30 mouse cellular contexts compared by ENCODE assay signal in the genomic region with DNA sequence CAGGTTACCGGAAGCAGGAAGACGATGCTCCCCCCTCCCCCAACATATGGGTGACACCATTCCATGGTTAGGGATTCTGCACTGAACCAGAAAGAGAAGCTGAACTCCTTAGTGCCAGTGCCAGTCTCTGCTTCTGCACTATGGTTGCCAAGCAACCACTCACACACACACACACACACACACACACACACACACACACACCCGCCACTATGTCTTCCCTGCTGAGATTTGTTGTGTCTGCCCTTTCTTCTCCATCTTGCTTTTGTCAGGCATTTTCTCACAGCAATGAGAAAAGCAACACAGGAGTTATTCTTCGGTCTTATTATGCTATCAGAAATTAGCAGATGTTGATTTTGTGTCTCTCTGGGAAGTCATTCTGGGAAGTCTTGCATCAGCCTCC. TPM values are rescaled to one million over a fixed set of nuclear protein-coding genes. Genes with fewer than 3 reads are reported as not detected.
DNase-seq lines count a peak whose midpoint lies in the region; ATAC-seq lines count a peak whose summit lies in the region.
"Had no signal": no experiment of that assay in that cellular context is flagged by ENCODE, and none has a peak within 500 bp of the region (broad histone marks: within the 10 kb centered on the region; RNA-seq: fewer than 3 reads in every experiment).

No protein-coding gene starts in this region.

- H3K4me1 ChIP-seq in forebrain, embryonic 10.5 days, result peaks cover 10% of the 10 kb centered on the region
- peaks cover 3% of the 10 kb centered on the region for H3K4me1 ChIP-seq in forebrain, embryonic 16.5 days (replicated peaks; ENCODE audit: control insufficient read depth, insufficient read depth, low read length)
- H3K4me1 ChIP-seq: hindbrain, embryonic 15.5 days; kidney, embryonic 15.5 days; limb, embryonic 13.5 days; liver, embryonic 13.5 days had no signal

- H3K27ac ChIP-seq in forebrain, embryonic 10.5 days, result no peak overlapping the region
- no peak overlapping the region for H3K27ac ChIP-seq in forebrain, embryonic 16.5 days (ENCODE audit: low read length)
- H3K27ac ChIP-seq: hindbrain, embryonic 15.5 days; kidney, embryonic 15.5 days; left cerebral cortex, adult 2 months; limb, embryonic 13.5 days; liver, embryonic 13.5 days had no signal

- H3K27me3 ChIP-seq in forebrain, embryonic 10.5 days (ENCODE audit: poor library complexity, severe bottlenecking), result no peaks in the 10 kb centered on the region
- H3K27me3 ChIP-seq in forebrain, embryonic 16.5 days (replicated peaks; ENCODE audit: control insufficient read depth, insufficient read depth, low read length), result no peaks in the 10 kb centered on the region
- H3K27me3 ChIP-seq: hindbrain, embryonic 15.5 days; limb, embryonic 13.5 days; liver, embryonic 13.5 days had no signal

- H3K4me2 ChIP-seq in forebrain, embryonic 16.5 days (ENCODE audit: low read length), result no peak overlapping the region
- H3K4me2 ChIP-seq: heart, embryonic 11.5 days; hindbrain, embryonic 15.5 days; kidney, embryonic 15.5 days; limb, embryonic 13.5 days; liver, embryonic 13.5 days; lung, embryonic 14.5 days had no signal

- no peak overlapping the region for H3K9ac ChIP-seq in forebrain, embryonic 16.5 days (replicated peaks; ENCODE audit: low read depth, low read length)
- H3K9ac ChIP-seq: hindbrain, embryonic 15.5 days; kidney, embryonic 15.5 days; limb, embryonic 13.5 days; liver, embryonic 13.5 days; lung, embryonic 14.5 days had no signal

- peak; percentile 22 for DNase-seq in forebrain, embryonic 10.5 days (ENCODE audit: extremely low spot score, low spot score)
- peak; percentile 2 to 35 for DNase-seq in left cerebral cortex, postnatal 10 days (ENCODE audit: extremely low spot score in 1 of 2, low spot score in 2 of 2)
- no peak for DNase-seq in left cerebral cortex, postnatal 36 days (ENCODE audit: low spot score in 2 of 2)
- DNase-seq in right cerebral cortex, postnatal 14 days, result peak; percentile 16
- no peak for DNase-seq in right cerebral cortex, adult 18-20 months
- DNase-seq: adrenal gland, postnatal 25 days; cerebellum, adult 2 months; heart, postnatal 10 days; kidney, postnatal 4 days; layer of hippocampus, adult 9-11 months; liver, embryonic 13.5 days; lung, embryonic 14.5 days; lung, postnatal 36 days; thymus, postnatal 4 days had no signal

- ATAC-seq in forebrain, embryonic 16.5 days, result no peak
- ATAC-seq in erythroblast, adult 5-6 weeks (replicated peaks; ENCODE audit: low FRiP score, poor library complexity, severe bottlenecking), result no peak
- ATAC-seq: intestine, postnatal 0 days had no signal

- H3K9me3 ChIP-seq in forebrain, embryonic 10.5 days, result no peaks in the 10 kb centered on the region
- H3K9me3 ChIP-seq in forebrain, embryonic 16.5 days (ENCODE audit: control insufficient read depth, low read length), result no peaks in the 10 kb centered on the region
- H3K9me3 ChIP-seq: hindbrain, embryonic 15.5 days; kidney, embryonic 15.5 days; limb, embryonic 13.5 days; liver, embryonic 13.5 days had no signal

- no peaks in the 10 kb centered on the region for H3K36me3 ChIP-seq in forebrain, embryonic 10.5 days (replicated peaks)
- no peaks in the 10 kb centered on the region for H3K36me3 ChIP-seq in forebrain, embryonic 16.5 days (ENCODE audit: control insufficient read depth, insufficient read depth)
- H3K36me3 ChIP-seq: hindbrain, embryonic 15.5 days; kidney, embryonic 15.5 days; limb, embryonic 13.5 days; liver, embryonic 13.5 days had no signal

- H3K4me3 ChIP-seq in forebrain, embryonic 10.5 days, result no peak overlapping the region
- no peak overlapping the region for H3K4me3 ChIP-seq in forebrain, embryonic 16.5 days (replicated peaks; ENCODE audit: low read length)
- H3K4me3 ChIP-seq: hindbrain, embryonic 15.5 days; kidney, embryonic 15.5 days; left cerebral cortex, adult 2 months; limb, embryonic 13.5 days; liver, embryonic 13.5 days; myocyte had no signal

- WGBS in forebrain, embryonic 10.5 days, result 67% methylated on average over 4 of the region's 4 CpGs
- WGBS in forebrain, embryonic 16.5 days, result 32% methylated on average over 4 of the region's 4 CpGs

- intact Hi-C loops in left cerebral cortex, postnatal 10 days (cut with DNase I), result loop anchor here (5.0 kb wide), 1 partner anchor 77 kb away; no protein-coding TSS in a partner anchor
- intact Hi-C loops in left cerebral cortex, postnatal 36 days (cut with DNase I), result no loop called here

RNA-seq across cellular contexts. Expression of gene Rpl9-ps1, which starts 11.0 kb away (rescaled TPM):
- not detected in 2 replicates for polyA plus RNA-seq in forebrain, embryonic 10.5 days (2016; fragmentation: Nextera tagmentation; extraction: Ambion mirVana)
- polyA plus RNA-seq in forebrain, embryonic 16.5 days (2015; fragmentation: Nextera tagmentation; extraction: Ambion mirVana), result not detected in 2 replicates
- total RNA-seq in left cerebral cortex, postnatal 10 days (2021), result not detected
- total RNA-seq in left cerebral cortex, postnatal 36 days (2021), result not detected
- total RNA-seq in erythroblast, adult 5-6 weeks (2015; ENCODE audit: low replicate concordance), result not detected in 2 replicates
- total RNA-seq in erythroblast, adult 5-6 weeks (2017; ENCODE audit: low replicate concordance), result not detected in 2 replicates
- total RNA-seq: adrenal gland, postnatal 25 days; gastrocnemius, adult 18-20 months; granulocyte monocyte progenitor cell, adult 5-6 weeks; heart, postnatal 10 days; left cerebral cortex, adult 2 months; megakaryocyte-erythroid progenitor cell, adult 5-6 weeks had no signal
- polyA plus RNA-seq: cerebellum, adult 2 months; cortical plate, adult 2 months; embryonic facial prominence, embryonic 14.5 days; heart, embryonic 11.5 days; hindbrain, embryonic 15.5 days; intestine, postnatal 0 days; kidney, embryonic 15.5 days; limb, embryonic 13.5 days; liver, embryonic 13.5 days; lung, embryonic 14.5 days; myocyte; spleen, adult 2 months; stomach, embryonic 14.5 days had no signal

RNA-seq across cellular contexts. Expression of gene Ccl3, which starts 14.7 kb away (rescaled TPM):
- polyA plus RNA-seq in forebrain, embryonic 10.5 days (2016; fragmentation: Nextera tagmentation; extraction: Ambion mirVana), result 0.36 and 0.83 TPM in 2 replicates
- polyA plus RNA-seq in forebrain, embryonic 16.5 days (2015; fragmentation: Nextera tagmentation; extraction: Ambion mirVana), result 0.67 and 1.8 TPM in 2 replicates
- under 1 TPM in 1 of 2 experiments, not detected in 1; 0.81 TPM for total RNA-seq in left cerebral cortex, postnatal 10 days (2021)
- total RNA-seq in left cerebral cortex, postnatal 36 days (2021), result not detected
- total RNA-seq in erythroblast, adult 5-6 weeks (2015; ENCODE audit: low replicate concordance), result 48.7 and 55.7 TPM in 2 replicates
- 13.4 and 27.3 TPM in 2 replicates for total RNA-seq in erythroblast, adult 5-6 weeks (2017; ENCODE audit: low replicate concordance)
- total RNA-seq: gastrocnemius, adult 18-20 months; left cerebral cortex, adult 2 months had no signal
- polyA plus RNA-seq: myocyte; stomach, embryonic 14.5 days had no signal

RNA-seq across cellular contexts. Expression of gene Ccl4, which starts 28.0 kb away (rescaled TPM):
- 0.42 and 0.46 TPM in 2 replicates for polyA plus RNA-seq in forebrain, embryonic 10.5 days (2016; fragmentation: Nextera tagmentation; extraction: Ambion mirVana)
- polyA plus RNA-seq in forebrain, embryonic 16.5 days (2015; fragmentation: Nextera tagmentation; extraction: Ambion mirVana), result 0.93 TPM in 1 of 2 replicates, not detected in the other
- total RNA-seq in left cerebral cortex, postnatal 10 days (2021), result not detected
- total RNA-seq in left cerebral cortex, postnatal 36 days (2021), result not detected
- 4.2 and 4.4 TPM in 2 replicates for total RNA-seq in erythroblast, adult 5-6 weeks (2015; ENCODE audit: low replicate concordance)
- 5.0 and 9.3 TPM in 2 replicates for total RNA-seq in erythroblast, adult 5-6 weeks (2017; ENCODE audit: low replicate concordance)
- total RNA-seq: adrenal gland, postnatal 25 days; gastrocnemius, adult 18-20 months; heart, postnatal 10 days; left cerebral cortex, adult 2 months had no signal
- polyA plus RNA-seq: myocyte had no signal

RNA-seq across cellular contexts. Expression of gene Ccl6, which starts 41.5 kb away (rescaled TPM):
- 2.1 and 2.2 TPM in 2 replicates for polyA plus RNA-seq in forebrain, embryonic 10.5 days (2016; fragmentation: Nextera tagmentation; extraction: Ambion mirVana)
- 1.9 and 2.4 TPM in 2 replicates for polyA plus RNA-seq in forebrain, embryonic 16.5 days (2015; fragmentation: Nextera tagmentation; extraction: Ambion mirVana)
- total RNA-seq in left cerebral cortex, postnatal 10 days (2021), result 1 to 10 TPM in 1 of 2 experiments, under 1 TPM in 1; 0.97 to 1.6 TPM
- 1 to 10 TPM; 1.4 to 1.6 TPM for total RNA-seq in left cerebral cortex, postnatal 36 days (2021)
- 95.3 and 103 TPM in 2 replicates for total RNA-seq in erythroblast, adult 5-6 weeks (2015; ENCODE audit: low replicate concordance)
- 52.1 and 61.0 TPM in 2 replicates for total RNA-seq in erythroblast, adult 5-6 weeks (2017; ENCODE audit: low replicate concordance)

RNA-seq across cellular contexts. Expression of gene Ccl9, which starts 56.0 kb away (rescaled TPM):
- polyA plus RNA-seq in forebrain, embryonic 10.5 days (2016; fragmentation: Nextera tagmentation; extraction: Ambion mirVana), result 0.55 and 1.4 TPM in 2 replicates
- polyA plus RNA-seq in forebrain, embryonic 16.5 days (2015; fragmentation: Nextera tagmentation; extraction: Ambion mirVana), result 1.9 TPM in 2 replicates
- total RNA-seq in left cerebral cortex, postnatal 10 days (2021), result 1 to 10 TPM; 1.5 to 3.6 TPM
- total RNA-seq in left cerebral cortex, postnatal 36 days (2021), result 1 to 10 TPM; 3.3 to 5.6 TPM
- 23.6 and 31.3 TPM in 2 replicates for total RNA-seq in erythroblast, adult 5-6 weeks (2015; ENCODE audit: low replicate concordance)
- 22.5 and 31.5 TPM in 2 replicates for total RNA-seq in erythroblast, adult 5-6 weeks (2017; ENCODE audit: low replicate concordance)

Comparison
In these comparisons a context has a peak if more than half of its experiments do, and no peak if none do; other contexts are left out.
1. DNase-seq: peak in forebrain, embryonic 10.5 days (single experiment), left cerebral cortex, postnatal 10 days (2 of 2) and right cerebral cortex, postnatal 14 days (single experiment); none in left cerebral cortex, postnatal 36 days (0 of 2) and right cerebral cortex, adult 18-20 months (single experiment).
2. RNA of gene Ccl3, which starts 14.7 kb away (total RNA-seq): 13.4 to 55.7 TPM in erythroblast, adult 5-6 weeks; 0.81 TPM in left cerebral cortex, postnatal 10 days and not detected in left cerebral cortex, postnatal 36 days; every median in the first group is over 4 times any median in the second.
3. RNA of gene Ccl4, which starts 28.0 kb away (total RNA-seq): 4.2 to 9.3 TPM in erythroblast, adult 5-6 weeks; not detected in left cerebral cortex, postnatal 10 days and not detected in left cerebral cortex, postnatal 36 days; every median in the first group is over 4 times any median in the second.